Mouse (Mus musculus) neural tube, embryonic 15.5 days (tissue): ENCODE measurements at regions not wholly inside any gene's neighbourhood (a gene's known extent, or its start where the extent isn't known, plus 50 kb on each side); places are given as distances from the start of the nearest gene placed in this dataset.

Source experiments
- ATAC-seq: fragments of 200-750 bp; cut with Nextera tagmentation; 2 replicates; pipeline ENCODE4 v1.8.0; 2017; ENCODE audit warnings: mild to moderate bottlenecking, moderate TSS enrichment, moderate library complexity; ENCODE audit not compliant: low FRiP score
- H3K27ac ChIP-seq: fragments of 300-500 bp; sonication (generic); replicated peaks from 2 replicates; pipeline ENCODE4 v1.5.1; 2015; ENCODE audit warnings: mild to moderate bottlenecking, inconsistent platforms
- H3K27me3 ChIP-seq: fragments of 300-500 bp; sonication (generic); replicated peaks from 2 replicates; pipeline ENCODE4 v1.6.1; 2015; ENCODE audit warnings: inconsistent platforms
- H3K36me3 ChIP-seq: fragments of 300-500 bp; sonication (generic); 2 replicates; pipeline ENCODE4 v1.6.1; 2015; ENCODE audit warnings: inconsistent platforms
- H3K4me1 ChIP-seq: fragments of 300-500 bp; sonication (generic); 2 replicates; pipeline ENCODE4 v1.6.1; 2015; ENCODE audit warnings: inconsistent platforms
- H3K4me2 ChIP-seq: fragments of 300-500 bp; sonication (generic); 2 replicates; pipeline ENCODE4 v1.6.1; 2015; ENCODE audit warnings: inconsistent platforms, mild to moderate bottlenecking, moderate library complexity
- H3K4me3 ChIP-seq: fragments of 300-500 bp; sonication (generic); replicated peaks from 2 replicates; pipeline ENCODE4 v1.5.1; 2015; ENCODE audit warnings: mild to moderate bottlenecking, inconsistent platforms
- H3K9ac ChIP-seq: fragments of 300-500 bp; sonication (generic); replicated peaks from 2 replicates; pipeline ENCODE4 v1.6.1; 2015; ENCODE audit warnings: mild to moderate bottlenecking, inconsistent platforms
- H3K9me3 ChIP-seq: fragments of 300-500 bp; sonication (generic); replicated peaks from 2 replicates; pipeline ENCODE4 v1.6.1; 2016; ENCODE audit warnings: inconsistent platforms
- WGBS: fragments of 180-500 bp; shearing (Covaris S2); methylation state at CpG from one replicate; pipeline ENCODE4 v1.1.7; 2015; ENCODE audit warnings: mixed read lengths; 5-methylcytosine and 5-hydroxymethylcytosine counted together

DNA sequence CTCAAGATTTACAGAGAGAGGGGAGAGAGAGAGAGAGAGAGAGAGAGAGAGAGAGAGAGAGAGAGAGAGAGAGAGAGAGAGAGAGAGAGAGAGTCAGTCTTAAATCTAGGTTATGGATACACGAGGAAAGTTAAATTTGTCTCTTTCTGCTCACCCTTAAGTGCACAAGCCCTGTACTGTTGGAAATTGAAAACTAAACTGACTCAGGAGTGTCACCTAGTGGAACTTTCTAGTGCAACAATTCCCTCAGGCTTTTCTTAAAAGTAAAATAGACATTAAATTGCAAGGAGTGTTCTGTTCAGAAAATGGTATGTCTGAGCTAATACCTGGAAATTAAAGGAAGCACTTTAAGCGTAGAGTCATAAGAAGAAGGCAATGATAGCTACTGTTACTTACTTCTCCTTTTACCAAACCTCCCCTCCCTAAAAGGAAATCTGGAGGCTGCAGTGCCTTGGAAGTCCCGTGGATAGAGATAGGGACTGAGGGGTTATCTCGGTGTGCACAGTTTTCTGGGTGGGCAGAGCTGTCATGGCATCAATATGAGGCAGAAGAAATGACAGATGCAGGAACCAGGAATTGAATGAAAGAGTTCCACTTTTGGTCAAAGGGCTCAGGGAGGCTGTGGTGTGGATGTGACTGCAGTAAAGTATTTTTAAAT is 193.3 kb downstream of the Alx1 start:
- Histone ChIP-seq H3K4me2 (no peak overlapping the region), H3K27ac (no peak overlapping the region), H3K36me3 (no peaks in the 10 kb centered on the region), H3K9me3 (no peaks in the 10 kb centered on the region), H3K4me3 (no peak overlapping the region), H3K9ac (no peak overlapping the region), H3K4me1 (no peaks in the 10 kb centered on the region), H3K27me3 (no peaks in the 10 kb centered on the region)
- WGBS = 59% methylated on average over 4 of the region's 4 CpGs
- no peak for ATAC-seq

DNA sequence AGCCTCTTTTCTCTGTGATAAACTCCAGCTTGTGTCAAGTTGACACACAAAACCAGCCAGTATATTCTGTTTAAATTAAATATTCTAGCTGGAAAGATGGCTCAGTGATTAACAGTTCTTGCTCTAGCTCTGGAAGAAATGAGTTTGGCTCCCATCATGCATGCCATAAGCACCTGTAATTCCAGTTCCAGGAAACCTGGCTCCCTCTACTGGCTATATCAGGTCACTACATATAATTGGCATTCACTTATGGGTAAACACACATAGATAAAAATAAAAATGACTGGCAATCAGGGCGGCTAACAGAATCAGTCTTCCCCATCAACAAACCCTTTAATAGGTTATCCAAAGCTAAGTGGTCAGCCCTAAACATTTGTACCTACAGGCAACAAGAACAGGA is 194.2 kb downstream of the Alx1 start:
- no peaks in the 10 kb centered on the region for H3K4me1 ChIP-seq
- no peaks in the 10 kb centered on the region for H3K9me3 ChIP-seq
- H3K9ac ChIP-seq = no peak overlapping the region
- H3K27ac ChIP-seq = no peak overlapping the region
- WGBS = 44% methylated on average over 1 of the region's 1 CpGs
- H3K4me3 ChIP-seq = no peak overlapping the region
- no peak overlapping the region for H3K4me2 ChIP-seq
- ATAC-seq = no peak
- H3K36me3 ChIP-seq = no peaks in the 10 kb centered on the region
- no peaks in the 10 kb centered on the region for H3K27me3 ChIP-seq

DNA sequence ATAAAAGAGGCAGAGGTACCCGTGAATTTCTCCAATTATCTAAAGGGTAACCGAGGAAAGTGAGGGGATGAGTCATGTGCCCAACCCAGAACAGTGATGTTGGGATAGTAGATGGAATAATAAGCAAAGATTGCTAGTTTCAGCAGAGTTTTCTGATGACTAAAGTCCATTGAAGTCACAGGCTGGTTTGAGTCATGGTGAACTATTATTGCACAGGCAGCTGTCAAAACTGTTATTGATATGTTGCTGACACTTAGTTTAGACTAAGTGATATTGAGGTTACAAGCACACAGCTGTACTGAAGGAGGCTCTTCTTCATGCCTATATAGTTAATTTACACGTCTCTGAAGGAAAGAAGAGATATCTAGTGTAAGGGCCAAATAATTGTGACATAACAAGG is 200.4 kb downstream of the Alx1 start:
- H3K9me3 ChIP-seq = no peaks in the 10 kb centered on the region
- H3K36me3 ChIP-seq = no peaks in the 10 kb centered on the region
- WGBS = 74% methylated on average over 3 of the region's 3 CpGs
- no peak overlapping the region for H3K4me2 ChIP-seq
- no peak for ATAC-seq
- no peak overlapping the region for H3K4me3 ChIP-seq
- no peaks in the 10 kb centered on the region for H3K4me1 ChIP-seq
- no peak overlapping the region for H3K27ac ChIP-seq
- H3K9ac ChIP-seq = no peak overlapping the region
- H3K27me3 ChIP-seq = no peaks in the 10 kb centered on the region

DNA sequence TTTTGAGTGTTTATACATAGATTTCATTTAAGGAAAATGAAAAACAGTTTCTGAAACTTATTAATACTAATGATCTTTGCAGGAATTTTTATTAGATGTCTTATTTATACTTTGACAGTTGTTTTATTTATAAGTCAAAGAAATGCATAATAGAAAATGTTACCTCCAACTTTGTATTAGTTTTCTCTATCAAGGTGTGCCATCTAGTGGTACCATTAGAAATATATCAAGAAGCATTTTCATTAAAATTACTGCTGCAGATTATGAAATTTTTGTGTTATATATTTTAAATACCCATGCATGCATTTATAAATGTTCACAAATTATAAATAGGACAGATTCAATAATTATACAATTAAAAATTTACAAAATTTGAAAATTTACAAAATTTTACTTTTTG is 206.6 kb downstream of the Alx1 start:
- no peaks in the 10 kb centered on the region for H3K9me3 ChIP-seq
- no peaks in the 10 kb centered on the region for H3K36me3 ChIP-seq
- H3K4me3 ChIP-seq = no peak overlapping the region
- H3K9ac ChIP-seq = no peak overlapping the region
- H3K4me2 ChIP-seq = no peak overlapping the region
- H3K4me1 ChIP-seq = no peaks in the 10 kb centered on the region
- no peaks in the 10 kb centered on the region for H3K27me3 ChIP-seq
- no peak overlapping the region for H3K27ac ChIP-seq
- no peak for ATAC-seq

DNA sequence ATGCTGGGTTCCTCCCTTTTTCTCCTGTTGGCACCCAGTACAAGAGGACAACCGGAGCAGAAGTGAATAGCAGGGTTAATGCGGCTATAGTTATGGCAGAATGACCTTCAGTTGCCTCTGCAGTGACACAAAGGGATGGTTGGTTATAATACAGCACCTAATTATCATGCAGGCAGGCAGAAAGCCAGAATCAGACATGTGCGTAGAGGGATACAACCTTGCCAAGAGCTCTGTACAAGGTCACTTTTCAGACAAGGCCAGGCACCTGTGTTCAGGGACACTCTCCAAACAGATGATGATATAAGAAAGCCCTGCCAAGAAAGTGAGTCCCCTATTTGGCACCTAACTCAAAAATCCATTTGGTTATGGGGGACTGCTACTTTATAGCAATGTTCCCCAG is 228.6 kb downstream of the Alx1 start:
- Histone ChIP-seq H3K27me3 (no peaks in the 10 kb centered on the region), H3K27ac (no peak overlapping the region), H3K4me1 (no peaks in the 10 kb centered on the region), H3K9ac (no peak overlapping the region), H3K4me2 (no peak overlapping the region), H3K4me3 (no peak overlapping the region), H3K9me3 (no peaks in the 10 kb centered on the region), H3K36me3 (no peaks in the 10 kb centered on the region)
- ATAC-seq = 0 out of 2 replicates have a peak, but pooled peaks have one; percentile 47
- 77% methylated on average over 3 of the region's 3 CpGs for WGBS

DNA sequence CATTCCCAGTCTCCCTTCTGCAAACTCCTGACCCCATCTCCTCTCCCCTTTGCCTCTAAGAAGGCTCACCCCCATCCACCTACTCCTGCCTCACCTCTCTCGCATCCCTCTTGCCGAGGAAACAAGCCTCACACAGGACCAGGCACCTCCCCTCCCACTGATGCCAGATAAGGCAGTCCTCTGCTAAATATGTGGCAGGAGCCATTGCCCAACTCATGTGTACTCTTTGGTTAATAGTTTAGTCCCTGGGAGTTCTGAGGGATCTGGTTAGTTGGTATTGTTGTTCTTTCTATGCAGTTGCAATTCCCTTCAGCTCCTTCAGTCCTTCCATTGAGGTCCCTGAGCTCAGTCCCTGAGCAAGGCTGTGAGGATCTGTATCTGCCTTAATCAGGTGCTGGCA is 250.8 kb downstream of the Alx1 start:
- Histone ChIP-seq H3K4me2 (no peak overlapping the region), H3K9ac (no peak overlapping the region), H3K36me3 (no peaks in the 10 kb centered on the region), H3K4me3 (no peak overlapping the region), H3K27me3 (no peaks in the 10 kb centered on the region), H3K4me1 (no peaks in the 10 kb centered on the region), H3K9me3 (no peaks in the 10 kb centered on the region), H3K27ac (no peak overlapping the region)
- no peak for ATAC-seq
- WGBS = 94% methylated on average over 2 of the region's 2 CpGs

DNA sequence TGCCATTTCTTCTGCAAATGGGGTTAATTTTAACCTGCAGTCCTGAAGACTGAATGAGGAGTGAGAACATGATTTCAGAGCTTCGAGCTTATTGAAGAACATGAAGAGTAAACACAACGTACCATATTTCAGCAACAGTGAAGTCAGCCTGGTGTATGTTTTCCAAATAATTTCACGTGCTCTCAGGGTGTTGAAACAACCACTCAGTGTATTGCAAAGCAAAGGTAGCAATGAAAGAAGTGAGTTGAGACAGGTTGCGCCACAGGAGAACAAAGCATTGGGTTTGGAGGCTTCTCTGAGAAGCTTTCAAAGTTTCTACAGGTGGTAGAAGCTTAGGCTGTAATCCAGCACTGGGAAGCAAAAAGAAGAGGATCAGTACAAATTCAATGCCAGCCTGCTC is 251.7 kb downstream of the Rassf9 start:
- Histone ChIP-seq H3K9me3 (no peaks in the 10 kb centered on the region), H3K9ac (no peak overlapping the region), H3K27ac (no peak overlapping the region), H3K36me3 (no peaks in the 10 kb centered on the region), H3K4me3 (no peak overlapping the region), H3K4me2 (no peak overlapping the region), H3K4me1 (no peaks in the 10 kb centered on the region), H3K27me3 (no peaks in the 10 kb centered on the region)
- ATAC-seq = no peak
- WGBS = 87% methylated on average over 4 of the region's 4 CpGs

DNA sequence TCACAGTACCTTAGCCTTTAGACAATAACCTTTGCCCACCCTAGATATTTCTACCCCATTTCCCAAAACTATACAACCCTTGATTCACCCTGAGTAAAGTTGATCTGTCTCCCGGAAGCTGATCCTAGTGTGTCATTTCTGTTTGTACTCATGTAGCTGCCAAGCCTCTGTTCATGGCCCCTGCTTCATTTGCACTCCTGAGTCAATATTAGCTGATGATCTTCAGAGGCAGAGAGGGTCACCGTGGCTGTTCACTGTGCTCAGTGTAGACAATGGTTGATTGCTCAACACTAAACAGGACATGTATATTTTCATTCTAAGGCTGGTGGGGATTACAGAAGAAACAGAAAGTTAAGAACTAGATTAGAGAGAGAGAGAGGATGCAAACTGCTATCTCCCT is 250.4 kb downstream of the Rassf9 start:
- H3K36me3 ChIP-seq = no peaks in the 10 kb centered on the region
- no peak overlapping the region for H3K27ac ChIP-seq
- ATAC-seq = no peak
- no peak overlapping the region for H3K4me3 ChIP-seq
- no peaks in the 10 kb centered on the region for H3K4me1 ChIP-seq
- H3K27me3 ChIP-seq = no peaks in the 10 kb centered on the region
- no peak overlapping the region for H3K4me2 ChIP-seq
- no peak overlapping the region for H3K9ac ChIP-seq
- H3K9me3 ChIP-seq = no peaks in the 10 kb centered on the region
- 80% methylated on average over 2 of the region's 2 CpGs for WGBS

DNA sequence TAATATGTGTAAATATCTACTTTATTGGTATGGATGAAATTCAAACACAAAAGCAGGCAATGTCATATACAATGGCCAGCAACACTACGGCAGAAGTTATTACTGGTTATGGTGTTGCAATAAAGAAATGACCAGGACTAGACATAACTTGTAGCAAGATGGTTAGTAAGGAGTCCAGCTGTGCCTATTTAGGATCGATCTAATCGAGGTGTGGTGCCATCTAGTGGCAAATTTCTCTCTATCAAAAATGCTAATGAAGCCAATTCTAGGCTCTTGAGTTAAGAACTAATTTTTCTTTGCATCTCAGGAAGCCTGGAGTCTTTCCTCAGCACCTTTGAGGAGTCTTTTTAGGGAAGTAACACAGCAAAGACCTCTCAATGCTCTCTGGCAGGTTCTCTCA is 223.2 kb downstream of the Rassf9 start:
- 57% methylated on average over 3 of the region's 3 CpGs for WGBS
- ATAC-seq = no peak
- no peaks in the 10 kb centered on the region for H3K27me3 ChIP-seq

DNA sequence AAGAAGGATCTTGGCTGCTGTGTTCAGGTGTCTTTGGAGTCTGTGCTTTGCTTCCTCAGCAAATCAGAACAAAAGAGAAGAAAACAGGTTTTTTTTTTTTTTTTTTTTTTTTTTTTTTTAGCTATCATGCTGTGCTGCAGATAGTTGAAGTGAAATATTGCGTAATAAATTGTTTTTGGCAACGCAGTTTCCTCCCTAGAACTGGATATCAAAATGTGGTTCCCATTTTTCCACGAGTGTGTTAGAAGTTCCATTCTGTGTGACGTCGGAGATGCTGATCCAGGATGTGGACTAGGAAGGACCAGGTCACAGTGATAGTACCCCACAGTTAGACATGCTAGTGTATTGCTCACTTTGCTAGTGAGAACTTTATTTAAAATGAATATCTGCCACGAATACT is 220.4 kb downstream of the Rassf9 start:
- Histone ChIP-seq H3K27ac (no peak overlapping the region), H3K9me3 (no peaks in the 10 kb centered on the region), H3K4me1 (no peaks in the 10 kb centered on the region), H3K36me3 (no peaks in the 10 kb centered on the region), H3K9ac (no peak overlapping the region), H3K4me3 (no peak overlapping the region), H3K4me2 (no peak overlapping the region), H3K27me3 (no peaks in the 10 kb centered on the region)
- 79% methylated on average over 6 of the region's 6 CpGs for WGBS
- ATAC-seq = no peak

More for the DNA sequence above, 223.2 kb downstream of the Rassf9 start:
- H3K9me3 ChIP-seq = no peaks in the 10 kb centered on the region
- H3K27ac ChIP-seq = no peak overlapping the region
- H3K4me2 ChIP-seq = no peak overlapping the region
- no peaks in the 10 kb centered on the region for H3K4me1 ChIP-seq
- no peaks in the 10 kb centered on the region for H3K36me3 ChIP-seq
- H3K4me3 ChIP-seq = no peak overlapping the region
- H3K9ac ChIP-seq = no peak overlapping the region

DNA sequence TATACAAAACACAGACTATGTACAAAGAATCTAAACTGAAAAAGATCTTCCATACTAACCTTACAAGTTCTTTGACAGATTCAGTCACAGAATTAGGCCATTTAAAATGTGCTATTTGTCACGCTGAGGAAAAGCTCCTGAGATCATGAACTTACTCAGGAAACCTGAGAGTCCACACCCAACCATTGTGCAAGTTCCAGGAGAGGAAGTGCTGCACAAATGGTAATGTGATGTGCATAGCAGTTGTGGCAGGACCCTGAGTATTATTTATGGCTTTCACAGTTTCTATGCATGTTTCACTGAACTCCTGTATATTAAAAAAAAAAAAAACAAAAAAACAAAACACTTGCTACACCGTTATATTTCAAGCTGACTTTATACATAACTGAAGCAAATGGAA is 200.2 kb downstream of the Rassf9 start:
- no peaks in the 10 kb centered on the region for H3K4me1 ChIP-seq
- H3K4me3 ChIP-seq = no peak overlapping the region
- no peaks in the 10 kb centered on the region for H3K9me3 ChIP-seq
- H3K4me2 ChIP-seq = no peak overlapping the region
- no peak overlapping the region for H3K27ac ChIP-seq
- no peak for ATAC-seq
- H3K36me3 ChIP-seq = no peaks in the 10 kb centered on the region
- no peaks in the 10 kb centered on the region for H3K27me3 ChIP-seq
- 75% methylated on average over 2 of the region's 2 CpGs for WGBS
- no peak overlapping the region for H3K9ac ChIP-seq

DNA sequence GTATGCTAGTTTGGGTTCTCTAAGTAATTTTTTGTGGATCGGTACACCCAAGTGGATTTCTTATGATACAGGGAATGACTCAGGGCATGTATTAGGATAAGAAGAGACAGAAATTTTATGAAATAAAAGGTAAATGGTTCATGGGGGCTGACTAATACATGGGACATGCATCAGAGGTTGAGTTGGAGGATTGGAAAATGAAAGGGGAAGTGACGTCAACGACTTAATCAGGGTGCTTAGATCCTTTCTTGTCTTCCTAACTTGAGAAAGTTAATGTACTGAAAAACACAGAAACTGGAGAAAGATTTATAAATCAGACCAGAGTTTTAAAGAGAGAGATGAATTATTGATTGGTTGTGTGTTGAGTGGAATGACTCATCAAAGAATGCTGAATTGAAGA is 193.8 kb downstream of the Rassf9 start:
- ATAC-seq = no peak

DNA sequence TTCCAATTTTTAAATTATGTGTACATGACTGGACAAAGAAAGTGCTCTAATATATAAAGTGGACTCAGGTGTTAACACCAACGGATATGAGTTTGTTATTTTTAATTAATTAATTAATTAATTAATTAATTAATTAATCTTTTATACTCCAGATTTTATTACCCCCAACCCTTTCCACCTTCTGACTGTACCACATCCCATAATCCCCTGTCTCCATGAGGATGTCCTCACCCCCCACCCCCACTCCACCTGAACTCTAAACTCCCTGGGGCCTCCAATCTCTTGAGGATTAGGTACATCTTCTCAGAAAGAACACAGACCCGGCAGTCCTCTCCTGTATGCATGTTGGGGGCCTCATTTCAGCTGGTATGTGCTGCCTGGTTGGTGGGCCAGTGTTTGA is 182.8 kb downstream of the Rassf9 start:
- H3K4me2 ChIP-seq = no peak overlapping the region
- H3K4me3 ChIP-seq = no peak overlapping the region
- no peaks in the 10 kb centered on the region for H3K27me3 ChIP-seq
- no peak overlapping the region for H3K27ac ChIP-seq
- no peaks in the 10 kb centered on the region for H3K36me3 ChIP-seq
- H3K9ac ChIP-seq = no peak overlapping the region
- no peaks in the 10 kb centered on the region for H3K4me1 ChIP-seq
- no peak for ATAC-seq
- WGBS = 87% methylated on average over 2 of the region's 2 CpGs
- no peaks in the 10 kb centered on the region for H3K9me3 ChIP-seq

More for the DNA sequence above, 193.8 kb downstream of the Rassf9 start:
- WGBS = 97% methylated on average over 3 of the region's 3 CpGs
- no peak overlapping the region for H3K9ac ChIP-seq
- H3K4me1 ChIP-seq = no peaks in the 10 kb centered on the region
- no peak overlapping the region for H3K4me2 ChIP-seq
- no peaks in the 10 kb centered on the region for H3K27me3 ChIP-seq
- H3K27ac ChIP-seq = no peak overlapping the region
- H3K36me3 ChIP-seq = no peaks in the 10 kb centered on the region
- no peaks in the 10 kb centered on the region for H3K9me3 ChIP-seq
- H3K4me3 ChIP-seq = no peak overlapping the region
